Mouse (Mus musculus) urinary bladder, postnatal 25 days (tissue): ENCODE data around the gene Chpt1.

Experiments used
- DNase-seq: peaks from one replicate; pipeline ENCODE4 v3.0.0; 2022; ENCODE audit warnings: low spot score

Gene Chpt1

GRCm38 (mm10) chr10:88404220-88404619, 99.7 kb downstream of the Chpt1 start:
- no peak for DNase-seq

GRCm38 (mm10) chr10:88403021-88403420, 100.9 kb downstream of the Chpt1 start:
- DNase-seq = no peak
